ENCODE assay signal across 8 mouse cellular contexts in genomic region chr9:62540736-62541135, GRCm38 (mm10). TPM values are rescaled to one million over a fixed set of nuclear protein-coding genes. Genes with fewer than 3 reads are reported as not detected.
A peak's percentile ranks its signal among the peaks of the same experiment; 100 is the strongest.
DNase-seq lines count a peak whose midpoint lies in the region; ATAC-seq and TF ChIP-seq lines count a peak whose summit lies in the region.

No protein-coding gene starts in this region.

- no peak overlapping the region; the same call in 1 of the 2 replicates for H3K9ac ChIP-seq in hindbrain, embryonic 11.5 days (ENCODE audit: low read depth, low read length)
- no peak overlapping the region for H3K9ac ChIP-seq in stomach, postnatal 0 days (ENCODE audit: low read length)

- DNase-seq in frontal cortex, postnatal 25 days (ENCODE audit: low spot score in 2 of 2): no peak
- peak; percentile 90 for DNase-seq in cerebellum, adult 8-10 months
- peak; percentile 49 for DNase-seq in hindbrain, embryonic 11.5 days (ENCODE audit: low spot score)
- no peak for DNase-seq in midbrain, embryonic 10.5 days (ENCODE audit: low spot score)
- DNase-seq in stomach, postnatal 0 days (ENCODE audit: low spot score): no peak
- DNase-seq in urinary bladder, postnatal 10 days (ENCODE audit: low spot score): no peak
- DNase-seq in gastrocnemius, adult 2 months: no peak

- H3K4me2 ChIP-seq in hindbrain, embryonic 11.5 days (replicated peaks; ENCODE audit: low read depth, low read length): no peak overlapping the region
- H3K4me2 ChIP-seq in stomach, postnatal 0 days (replicated peaks; ENCODE audit: low read depth): no peak overlapping the region

- peak; percentile 47; the same call in 1 of the 2 replicates for ATAC-seq in frontal cortex, adult (ENCODE audit: low TSS enrichment)
- ATAC-seq in hindbrain, embryonic 11.5 days (ENCODE audit: low FRiP score): no peak
- no peak for ATAC-seq in stomach, postnatal 0 days (ENCODE audit: low FRiP score, low TSS enrichment)

- no peaks in the 10 kb centered on the region for H3K9me3 ChIP-seq in hindbrain, embryonic 11.5 days (ENCODE audit: control insufficient read depth, low read length)
- H3K9me3 ChIP-seq in midbrain, embryonic 10.5 days (replicated peaks): no peaks in the 10 kb centered on the region
- no peaks in the 10 kb centered on the region for H3K9me3 ChIP-seq in stomach, postnatal 0 days (ENCODE audit: control insufficient read depth, low read length)

- H3K27me3 ChIP-seq in hindbrain, embryonic 11.5 days (ENCODE audit: control insufficient read depth, insufficient read depth, low read length): no peaks in the 10 kb centered on the region
- peaks cover 61% of the 10 kb centered on the region for H3K27me3 ChIP-seq in midbrain, embryonic 10.5 days (ENCODE audit: low read depth, poor library complexity, severe bottlenecking)
- no peaks in the 10 kb centered on the region for H3K27me3 ChIP-seq in stomach, postnatal 0 days (ENCODE audit: control insufficient read depth, insufficient read depth, low read length)

- intact Hi-C loops in gastrocnemius, adult 2 months (cut with DNase I): no loop called here

- peak overlapping the region; percentile 78 for H3K27ac ChIP-seq in hindbrain, embryonic 11.5 days (ENCODE audit: low read depth, low read length)
- H3K27ac ChIP-seq in midbrain, embryonic 10.5 days (replicated peaks): peak overlapping the region; percentile 60
- H3K27ac ChIP-seq in stomach, postnatal 0 days (replicated peaks): 0 out of 2 replicates have a peak overlapping the region, but pooled peaks have one; percentile 18
- no peak overlapping the region; the same call in 1 of the 2 replicates for H3K27ac ChIP-seq in gastrocnemius, adult 2 months

- no peak for TF ChIP-seq CTCF in stomach, postnatal 0 days (IDR thresholded peaks at IDR 0.05; ENCODE audit: low read depth)
- TF ChIP-seq CTCF in gastrocnemius, adult 2 months (IDR thresholded peaks at IDR 0.05): no peak

- H3K36me3 ChIP-seq in hindbrain, embryonic 11.5 days (ENCODE audit: control insufficient read depth, insufficient read depth, low read length): no peaks in the 10 kb centered on the region
- no peaks in the 10 kb centered on the region for H3K36me3 ChIP-seq in midbrain, embryonic 10.5 days
- no peaks in the 10 kb centered on the region for H3K36me3 ChIP-seq in stomach, postnatal 0 days (ENCODE audit: control insufficient read depth, insufficient read depth, low read length)

- WGBS in hindbrain, embryonic 11.5 days: 40% methylated on average over 10 of the region's 10 CpGs
- WGBS in midbrain, embryonic 10.5 days: 66% methylated on average over 10 of the region's 10 CpGs
- WGBS in stomach, postnatal 0 days: 56% methylated on average over 10 of the region's 10 CpGs

- H3K4me3 ChIP-seq in hindbrain, embryonic 11.5 days (ENCODE audit: low read depth, low read length): no peak overlapping the region
- no peak overlapping the region for H3K4me3 ChIP-seq in midbrain, embryonic 10.5 days
- no peak overlapping the region for H3K4me3 ChIP-seq in stomach, postnatal 0 days (ENCODE audit: low read depth, low read length)
- no peak overlapping the region for H3K4me3 ChIP-seq in gastrocnemius, adult 2 months

- H3K4me1 ChIP-seq in hindbrain, embryonic 11.5 days (replicated peaks; ENCODE audit: control insufficient read depth, insufficient read depth, low read length): peaks cover 9% of the 10 kb centered on the region
- peaks cover 62% of the 10 kb centered on the region for H3K4me1 ChIP-seq in midbrain, embryonic 10.5 days
- peaks cover 6% of the 10 kb centered on the region; the same call in 1 of the 2 replicates for H3K4me1 ChIP-seq in stomach, postnatal 0 days (replicated peaks; ENCODE audit: control insufficient read depth, insufficient read depth)

- TF ChIP-seq EP300 in stomach, postnatal 0 days (optimal IDR thresholded peaks at IDR 0.05): no peak

RNA-seq across cellular contexts. Expression of gene Coro2b, which starts 3.9 kb away (rescaled TPM):
- 19.5 and 20.5 TPM in 2 replicates for polyA plus RNA-seq in hindbrain, embryonic 11.5 days (2014; fragmentation: Nextera tagmentation; extraction: Ambion mirVana)
- polyA plus RNA-seq in midbrain, embryonic 10.5 days (2016; fragmentation: Nextera tagmentation; extraction: Ambion mirVana): 12.8 and 16.2 TPM in 2 replicates
- polyA plus RNA-seq in stomach, postnatal 0 days (2015; fragmentation: Nextera tagmentation; extraction: Ambion mirVana): 4.9 and 5.4 TPM in 2 replicates
- 1 to 10 TPM; 6.7 to 8.7 TPM for total RNA-seq in gastrocnemius, adult 2 months (2021)

Comparison
In these comparisons a context has a peak if more than half of its experiments do, and no peak if none do; other contexts are left out.
1. DNase-seq: peak in cerebellum, adult 8-10 months (single experiment) and hindbrain, embryonic 11.5 days (single experiment); none in frontal cortex, postnatal 25 days (0 of 2), midbrain, embryonic 10.5 days (single experiment), stomach, postnatal 0 days (single experiment), urinary bladder, postnatal 10 days (single experiment) and gastrocnemius, adult 2 months (single experiment).